Mouse (Mus musculus) kidney, postnatal 0 days (tissue): ENCODE results near the gene Slc26a6. TPM values are rescaled to one million over a fixed set of nuclear protein-coding genes. Genes with fewer than 3 reads are reported as not detected.

Source experiments
- ATAC-seq: fragments of 200-750 bp; cut with Nextera tagmentation; replicated peaks from 2 replicates; pipeline ENCODE4 v1.8.0; 2017; ENCODE audit warnings: low read depth, moderate number of reproducible peaks, moderate TSS enrichment, moderate library complexity; ENCODE audit not compliant: low FRiP score
- DNase-seq: peaks from one replicate; pipeline ENCODE4 v3.0.0-alpha.2; 2016; ENCODE audit warnings: low spot score
- H3K27ac ChIP-seq: fragments of 300-500 bp; sonication (generic); 2 replicates; pipeline ENCODE4 v1.5.1; 2014; ENCODE audit warnings: mild to moderate bottlenecking
- H3K27me3 ChIP-seq: fragments of 300-500 bp; sonication (generic); 2 replicates; pipeline ENCODE4 v1.6.1; 2014; ENCODE audit warnings: low read length, mixed read lengths; ENCODE audit not compliant: insufficient read depth
- H3K36me3 ChIP-seq: fragments of 300-500 bp; sonication (generic); 2 replicates; pipeline ENCODE4 v1.6.1; 2014; ENCODE audit warnings: low read length, mixed read lengths; ENCODE audit not compliant: insufficient read depth
- H3K4me1 ChIP-seq: fragments of 300-500 bp; sonication (generic); replicated peaks from 2 replicates; pipeline ENCODE4 v1.6.1; 2014; ENCODE audit warnings: antibody characterized with exemption, low read length, mixed read lengths; ENCODE audit not compliant: insufficient read depth
- H3K4me2 ChIP-seq: fragments of 300-500 bp; sonication (generic); 2 replicates; pipeline ENCODE4 v1.6.1; 2014; ENCODE audit warnings: mild to moderate bottlenecking, low read length, moderate library complexity, mixed read lengths
- H3K4me3 ChIP-seq: fragments of 300-500 bp; sonication (generic); replicated peaks from 2 replicates; pipeline ENCODE4 v1.5.1; 2014; ENCODE audit warnings: low read depth, low read length
- H3K9ac ChIP-seq: fragments of 300-500 bp; sonication (generic); 2 replicates; pipeline ENCODE4 v1.6.1; 2014; ENCODE audit warnings: low read depth, low read length
- H3K9me3 ChIP-seq: fragments of 300-500 bp; sonication (generic); replicated peaks from 2 replicates; pipeline ENCODE4 v1.6.1; 2016; ENCODE audit warnings: low read length, inconsistent platforms, mixed read lengths
- CTCF ChIP-seq: IDR thresholded peaks from 2 replicates; pipeline ENCODE4 v1.5.1; 2016; ENCODE audit warnings: antibody characterized with exemption, low read depth, mild to moderate bottlenecking, moderate library complexity
- WGBS: fragments of 180-500 bp; shearing (Covaris S2); extraction: QIAGEN DNeasy Blood & Tissue Kit; methylation state at CpG from one replicate; pipeline ENCODE4 v1.1.7; 2014; 5-methylcytosine and 5-hydroxymethylcytosine counted together
- microRNA-seq: library from miRNA; unstranded; fragments of <30 nt; microRNA quantifications from one replicate; pipeline ENCODE4, GENCODE M21; 2016
- polyA plus RNA-seq: library from polyadenylated mRNA; unstranded; fragments of >200 nt; fragmentation: Nextera tagmentation; extraction: Ambion mirVana; gene quantifications from 2 replicates; pipeline ENCODE4 v1.2.1, GENCODE M21; 2015

Slc26a6 gene
- polyA plus RNA-seq, 1 experiment from 2014 or later, result 10.7 TPM

- Histone ChIP-seq H3K36me3 (peaks cover 42% of the 10 kb centered on the region), H3K27ac (peak overlapping the region; percentile 75), H3K9ac (no peak overlapping the region), H3K27me3 (no peaks in the 10 kb centered on the region), H3K4me2 (no peak overlapping the region), H3K4me1 (peaks cover 14% of the 10 kb centered on the region), H3K9me3 (no peaks in the 10 kb centered on the region), H3K4me3 (no peak overlapping the region)
- no peak for TF ChIP-seq CTCF
- 51% methylated on average over 13 of the region's 13 CpGs for WGBS
- peak; percentile 87 for DNase-seq
- peak; percentile 55 for ATAC-seq
These were observed 96.3 kb downstream of the Slc26a6 start for GRCm38 (mm10) chr9:108949231-108949966.

GRCm38 (mm10) chr9:108949967-108950728 lies 97.1 kb downstream of the Slc26a6 start:
- no peak overlapping the region for H3K4me2 ChIP-seq
- H3K9me3 ChIP-seq, result no peaks in the 10 kb centered on the region
- no peaks in the 10 kb centered on the region for H3K27me3 ChIP-seq
- peak; percentile 9; the same call in 1 of the 2 replicates for ATAC-seq
- WGBS, result 82% methylated on average over 9 of the region's 9 CpGs
- TF ChIP-seq CTCF, result no peak
- H3K9ac ChIP-seq, result no peak overlapping the region
- DNase-seq, result no peak
- no peak overlapping the region for H3K4me3 ChIP-seq
- peaks cover 38% of the 10 kb centered on the region for H3K36me3 ChIP-seq
- peak overlapping the region; percentile 75 for H3K27ac ChIP-seq
- peaks cover 14% of the 10 kb centered on the region for H3K4me1 ChIP-seq

- no peak for ATAC-seq
- Histone ChIP-seq H3K9me3 (no peaks in the 10 kb centered on the region), H3K27me3 (no peaks in the 10 kb centered on the region), H3K4me2 (peak within 1 kb of the TSS; percentile 29), H3K9ac (no peak within 1 kb of the TSS), H3K36me3 (peaks cover 11% of the 10 kb centered on the region), H3K4me3 (0 out of 2 replicates have a peak within 1 kb of the TSS, but pooled peaks have one; percentile 0), H3K27ac (no peak within 1 kb of the TSS), H3K4me1 (peaks cover 14% of the 10 kb centered on the region)
- no peak for DNase-seq
- no peak for TF ChIP-seq CTCF
- 12% methylated on average over 15 of the region's 15 CpGs for WGBS
These were observed 100.1 kb downstream of the Slc26a6 start, which contains the start of gene Col7a1 for GRCm38 (mm10) chr9:108953081-108953636. Col7a1 (plus strand) TSS chr9:108953586.

GRCm38 (mm10) chr9:108955241-108955640 lies 102.2 kb downstream of the Slc26a6 start:
- Histone ChIP-seq H3K36me3 (no peaks in the 10 kb centered on the region), H3K4me3 (no peak overlapping the region), H3K9me3 (no peaks in the 10 kb centered on the region), H3K4me1 (0 out of 2 replicates have a peak, but pooled peaks cover 7% of the 10 kb centered on the region), H3K4me2 (no peak overlapping the region), H3K27me3 (no peaks in the 10 kb centered on the region), H3K27ac (no peak overlapping the region), H3K9ac (no peak overlapping the region)
- DNase-seq (no peak), ATAC-seq (no peak)
- no peak for TF ChIP-seq CTCF
- WGBS, result 77% methylated on average over 11 of the region's 11 CpGs

- Histone ChIP-seq H3K27me3 (no peaks in the 10 kb centered on the region), H3K27ac (no peak overlapping the region), H3K4me3 (no peak overlapping the region), H3K36me3 (no peaks in the 10 kb centered on the region), H3K9me3 (no peaks in the 10 kb centered on the region), H3K9ac (no peak overlapping the region), H3K4me1 (0 out of 2 replicates have a peak, but pooled peaks cover 7% of the 10 kb centered on the region), H3K4me2 (no peak overlapping the region)
- ATAC-seq (no peak), DNase-seq (no peak)
- WGBS, result 90% methylated on average over 11 of the region's 11 CpGs
- TF ChIP-seq CTCF, result no peak
These were observed 102.8 kb downstream of the Slc26a6 start for GRCm38 (mm10) chr9:108955846-108956245.

Small RNA genes lying within 50 kb of the gene (microRNA-seq; reads per million reads assigned to microRNA genes)
- not detected for gene Gm23156

Other genes starting within 250 kb of the Slc26a6 start
- 36.6 and 37.9 TPM in 2 replicates for gene Arih2, start 203.9 kb upstream of the Slc26a6 start, polyA plus RNA-seq
- 73.6 and 88.3 TPM in 2 replicates for gene Slc25a20, start 191.2 kb upstream of the Slc26a6 start, polyA plus RNA-seq
- gene Prkar2a, start 164.0 kb upstream of the Slc26a6 start, polyA plus RNA-seq, result 18.0 and 18.6 TPM in 2 replicates
- 74.6 and 79.5 TPM in 2 replicates for gene Ip6k2, start 69.5 kb upstream of the Slc26a6 start, polyA plus RNA-seq
- gene Nckipsd, start 44.9 kb upstream of the Slc26a6 start, polyA plus RNA-seq, result 11.3 and 13.6 TPM in 2 replicates
- gene Celsr3, start 27.0 kb upstream of the Slc26a6 start, polyA plus RNA-seq, result 0.06 and 0.11 TPM in 2 replicates
- gene Tmem89, start 61.3 kb downstream of the Slc26a6 start, polyA plus RNA-seq, result not detected in 2 replicates
- gene Uqcrc1, start 83.3 kb downstream of the Slc26a6 start, polyA plus RNA-seq, result 662 and 717 TPM in 2 replicates
- 2.9 and 3.1 TPM in 2 replicates for gene Col7a1, start 100.3 kb downstream of the Slc26a6 start, polyA plus RNA-seq
- gene Ucn2, start 132.7 kb downstream of the Slc26a6 start, polyA plus RNA-seq, result 0.11 TPM in 1 of 2 replicates, not detected in the other
- gene Pfkfb4, start 138.5 kb downstream of the Slc26a6 start, polyA plus RNA-seq, result 5.8 and 7.9 TPM in 2 replicates
- 122 and 123 TPM in 2 replicates for gene Shisa5, start 185.3 kb downstream of the Slc26a6 start, polyA plus RNA-seq
- gene Trex1, start 206.5 kb downstream of the Slc26a6 start, polyA plus RNA-seq, result 14.3 and 15.2 TPM in 2 replicates
- 18.8 and 20.9 TPM in 2 replicates for gene Atrip, start 220.8 kb downstream of the Slc26a6 start, polyA plus RNA-seq
- 12.9 and 13.8 TPM in 2 replicates for gene Ccdc51, start 229.2 kb downstream of the Slc26a6 start, polyA plus RNA-seq
- gene Tma7, start 229.3 kb downstream of the Slc26a6 start, polyA plus RNA-seq, result 635 and 680 TPM in 2 replicates
- gene Plxnb1, start 242.1 kb downstream of the Slc26a6 start, polyA plus RNA-seq, result 8.4 and 9.6 TPM in 2 replicates